Mouse (Mus musculus) kidney, embryonic 15.5 days (tissue): Measurements from ENCODE around the gene Cnih2. TPM values are rescaled to one million over a fixed set of nuclear protein-coding genes. Genes with fewer than 3 reads are reported as not detected.
"Not testable (repeated sequence)": the region's sequence is repeated elsewhere in the genome, so short reads cannot be mapped to it uniquely, and the experiment has no call there.

ENCODE experiments used
- ATAC-seq: fragments of 200-750 bp; cut with Nextera tagmentation; replicated peaks from 2 replicates; pipeline ENCODE4 v1.8.0; 2017; ENCODE audit warnings: moderate TSS enrichment; ENCODE audit not compliant: low FRiP score
- H3K27ac ChIP-seq: fragments of 300-500 bp; sonication (generic); 2 replicates; pipeline ENCODE4 v1.5.1; 2015; ENCODE audit warnings: mild to moderate bottlenecking, inconsistent platforms
- H3K27me3 ChIP-seq: fragments of 300-500 bp; sonication (generic); 2 replicates; pipeline ENCODE4 v1.6.1; 2015; ENCODE audit warnings: inconsistent platforms
- H3K36me3 ChIP-seq: fragments of 300-500 bp; sonication (generic); 2 replicates; pipeline ENCODE4 v1.6.1; 2015; ENCODE audit warnings: inconsistent platforms
- H3K4me1 ChIP-seq: fragments of 300-500 bp; sonication (generic); 2 replicates; pipeline ENCODE4 v1.6.1; 2015; ENCODE audit warnings: inconsistent platforms
- H3K4me2 ChIP-seq: fragments of 300-500 bp; sonication (generic); 2 replicates; pipeline ENCODE4 v1.6.1; 2015; ENCODE audit warnings: moderate library complexity, mild to moderate bottlenecking, inconsistent platforms
- H3K4me3 ChIP-seq: fragments of 300-500 bp; sonication (generic); replicated peaks from 2 replicates; pipeline ENCODE4 v1.5.1; 2015; ENCODE audit warnings: mild to moderate bottlenecking, inconsistent platforms
- H3K9ac ChIP-seq: fragments of 300-500 bp; sonication (generic); 2 replicates; pipeline ENCODE4 v1.6.1; 2015; ENCODE audit warnings: mild to moderate bottlenecking, inconsistent platforms
- H3K9me3 ChIP-seq: fragments of 300-500 bp; sonication (generic); replicated peaks from 2 replicates; pipeline ENCODE4 v1.6.1; 2016; ENCODE audit warnings: inconsistent platforms
- WGBS: fragments of 180-500 bp; shearing (Covaris S2); methylation state at CpG from one replicate; pipeline ENCODE4 v1.1.7; 2015; ENCODE audit warnings: mixed read lengths; 5-methylcytosine and 5-hydroxymethylcytosine counted together
- polyA plus RNA-seq: library from polyadenylated mRNA; unstranded; fragments of >200 nt; fragmentation: Nextera tagmentation; extraction: Ambion mirVana; gene quantifications from 2 replicates; pipeline ENCODE4 v1.2.1, GENCODE M21; 2015

Cnih2 gene
- polyA plus RNA-seq, 1 experiment from 2014 or later: 15.1 TPM

DNA sequence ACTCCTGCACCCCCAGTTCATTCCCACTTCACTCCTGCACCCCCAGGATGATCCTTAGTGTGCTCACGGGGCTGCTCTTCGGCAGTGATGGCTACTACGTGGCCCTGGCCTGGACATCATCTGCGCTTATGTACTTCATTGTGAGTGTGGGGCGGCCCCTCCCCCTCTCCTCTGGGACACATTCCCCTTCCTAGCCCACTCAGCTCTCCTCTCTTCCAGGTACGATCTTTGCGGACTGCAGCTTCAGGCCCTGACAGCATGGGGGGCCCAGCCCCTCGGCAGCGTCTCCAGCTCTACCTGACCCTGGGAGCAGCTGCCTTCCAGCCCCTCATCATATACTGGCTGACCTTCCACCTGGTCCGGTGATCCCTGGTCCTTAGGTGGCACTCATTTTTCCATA lies 6.2 kb downstream of the Cnih2 start:
- no peak for ATAC-seq
- Histone ChIP-seq H3K9ac (no peak overlapping the region), H3K36me3 (peaks cover 37% of the 10 kb centered on the region), H3K27me3 (0 out of 2 replicates have a peak, but pooled peaks cover 2% of the 10 kb centered on the region), H3K27ac (no peak overlapping the region), H3K4me1 (peaks cover 48% of the 10 kb centered on the region), H3K9me3 (no peaks in the 10 kb centered on the region), H3K4me2 (no peak overlapping the region), H3K4me3 (no peak overlapping the region)
- 87% methylated on average over 10 of the region's 10 CpGs for WGBS

DNA sequence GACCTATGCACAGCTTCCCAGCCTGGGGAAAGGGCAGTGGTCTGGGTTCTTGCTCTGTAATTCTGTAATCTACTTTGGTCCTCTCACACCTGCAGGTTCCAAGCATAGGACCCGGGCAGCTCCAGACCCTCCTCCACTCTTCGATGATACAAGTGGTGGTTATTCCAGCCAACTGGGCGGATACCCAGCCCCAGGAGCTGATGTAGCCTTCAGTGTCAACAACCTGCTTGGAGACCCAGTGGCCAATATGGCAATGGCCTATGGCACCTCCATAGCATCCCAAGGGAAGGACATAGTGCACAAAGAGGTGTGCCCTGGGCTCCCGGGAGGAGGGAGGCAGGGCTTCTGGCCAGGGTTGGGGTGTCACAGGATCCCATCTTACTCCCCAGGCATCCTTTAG lies 9.0 kb downstream of the Cnih2 start:
- 84% methylated on average over 4 of the region's 4 CpGs for WGBS
- Histone ChIP-seq H3K27me3 (peaks cover 23% of the 10 kb centered on the region), H3K36me3 (peaks cover 37% of the 10 kb centered on the region), H3K9me3 (no peaks in the 10 kb centered on the region), H3K4me1 (peaks cover 33% of the 10 kb centered on the region), H3K4me2 (peak overlapping the region; percentile 87), H3K4me3 (peak overlapping the region; percentile 90), H3K27ac (no peak overlapping the region), H3K9ac (peak overlapping the region; percentile 83)
- ATAC-seq: no peak

DNA sequence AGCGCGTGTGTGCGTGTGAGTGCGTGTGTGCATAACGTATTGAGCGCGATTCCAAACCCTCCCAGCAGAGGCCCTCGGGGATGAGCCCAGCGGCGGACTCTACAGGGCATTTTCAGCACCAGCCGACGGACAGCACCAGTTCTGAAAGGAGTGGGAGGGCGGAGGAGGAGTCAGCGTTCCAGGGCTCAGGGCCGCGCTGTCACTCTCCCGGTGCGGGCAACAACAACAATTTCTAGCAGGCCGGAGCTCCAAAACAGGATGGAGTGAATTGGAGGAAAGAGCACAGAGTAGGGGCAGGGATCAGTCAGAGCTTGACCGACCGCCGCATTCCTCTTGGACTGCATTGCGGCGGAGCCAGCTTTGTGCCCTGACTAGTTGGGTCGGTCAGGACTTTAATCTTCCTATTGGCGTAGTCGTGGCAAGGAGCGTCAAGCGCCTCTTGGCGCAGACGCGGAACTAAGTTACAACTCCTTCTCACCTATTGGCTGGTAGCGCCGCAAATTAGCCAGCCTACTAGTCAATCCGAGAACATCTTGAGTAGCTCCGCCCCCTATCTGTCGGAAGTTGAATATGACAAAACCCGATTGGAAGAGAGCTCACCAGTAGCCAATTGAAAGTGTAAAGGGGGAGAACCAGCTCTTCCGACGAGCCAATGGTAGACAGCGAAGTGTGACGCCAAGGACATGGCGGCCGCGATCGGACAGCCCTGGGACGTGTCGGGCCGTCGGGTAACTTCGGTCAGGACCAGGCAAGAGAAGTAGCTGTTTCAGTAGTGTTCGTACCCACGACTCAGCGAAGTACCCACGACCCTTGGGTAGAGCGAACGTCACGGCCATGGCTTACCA lies 10.2 kb downstream of the Cnih2 start, which contains the start of gene Yif1a:
Gene Yif1a (plus strand): TSS at position 655 of the 845 bp plus-strand sequence.
- Histone ChIP-seq H3K9ac (peak within 1 kb of the TSS; percentile 83), H3K27ac (peak within 1 kb of the TSS; percentile 92), H3K4me1 (peaks cover 27% of the 10 kb centered on the region), H3K4me2 (peak within 1 kb of the TSS; percentile 87), H3K9me3 (no peaks in the 10 kb centered on the region), H3K36me3 (peaks cover 34% of the 10 kb centered on the region), H3K27me3 (peaks cover 35% of the 10 kb centered on the region), H3K4me3 (peak within 1 kb of the TSS; percentile 90)
- ATAC-seq: peak; percentile 92
- under 1% methylated on average over 58 of the region's 58 CpGs for WGBS

DNA sequence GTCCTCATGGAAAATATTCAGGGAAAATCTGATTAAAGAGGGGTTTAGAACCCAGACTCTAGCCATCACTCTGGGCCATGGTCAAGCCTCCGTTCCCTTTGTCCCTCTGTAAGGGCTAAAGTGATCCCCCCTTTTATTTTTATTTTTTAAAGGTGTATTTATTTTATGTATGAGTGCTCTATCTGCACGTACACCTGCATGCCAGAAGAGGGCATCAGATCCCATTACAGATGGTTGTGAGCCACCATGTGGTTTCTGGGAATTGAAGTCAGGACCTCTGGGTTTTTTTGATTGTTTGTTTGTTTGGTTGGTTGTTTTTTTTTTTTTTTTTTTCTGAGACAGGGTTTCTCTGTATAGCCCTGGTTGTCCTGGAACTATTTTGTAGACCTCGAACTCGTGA lies 11.8 kb downstream of the Cnih2 start:
- Histone ChIP-seq H3K27me3 (peaks cover 51% of the 10 kb centered on the region), H3K36me3 (peaks cover 19% of the 10 kb centered on the region), H3K4me1 (peaks cover 27% of the 10 kb centered on the region)
- not testable (repeated sequence) for H3K27ac ChIP-seq, H3K9ac ChIP-seq, H3K4me3 ChIP-seq, H3K4me2 ChIP-seq, H3K9me3 ChIP-seq, ATAC-seq
- 56% methylated on average over 4 of the region's 4 CpGs for WGBS

DNA sequence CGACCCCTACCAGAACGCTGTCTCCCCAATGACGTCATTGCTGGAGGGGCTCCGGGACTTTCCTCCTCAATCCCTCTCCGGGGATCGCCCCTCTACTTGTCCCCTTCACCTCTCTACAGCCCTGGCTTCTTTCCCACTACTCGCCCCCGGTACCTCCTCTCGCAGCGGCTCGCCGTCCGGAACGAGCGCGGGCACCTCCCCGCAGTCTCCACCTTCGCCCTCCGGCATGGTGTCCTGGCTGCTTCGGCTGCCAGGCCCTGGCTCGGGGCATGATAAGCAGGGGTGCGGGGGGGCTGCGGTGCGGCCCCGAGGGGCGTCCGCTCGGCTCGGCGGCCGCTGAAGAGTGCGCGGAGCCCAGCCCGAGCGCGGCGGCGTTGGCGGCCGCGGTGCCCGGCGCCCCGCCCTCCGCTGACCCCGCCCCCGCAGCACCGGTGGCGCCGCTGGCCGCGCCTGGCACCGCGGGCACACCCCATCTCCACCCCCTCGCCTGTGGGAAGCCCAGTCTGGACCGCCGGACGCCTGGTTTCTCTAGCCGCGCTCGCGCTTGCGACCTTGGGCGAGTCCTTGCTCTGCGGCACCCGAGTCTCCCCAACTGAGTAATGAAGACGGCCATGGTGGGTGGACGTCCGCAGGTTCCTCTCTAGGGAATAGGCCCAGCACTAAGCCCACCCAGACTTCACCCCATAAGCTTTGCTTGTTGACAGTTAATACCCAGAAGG lies 13.0 kb downstream of the Cnih2 start, which contains the start of gene Tmem151a:
Gene Tmem151a (minus strand): TSS at position 387 of the 719 bp plus-strand sequence.
- Histone ChIP-seq H3K9ac (peak within 1 kb of the TSS; percentile 39; the same call in 1 of the 2 replicates), H3K27ac (no peak within 1 kb of the TSS)

DNA sequence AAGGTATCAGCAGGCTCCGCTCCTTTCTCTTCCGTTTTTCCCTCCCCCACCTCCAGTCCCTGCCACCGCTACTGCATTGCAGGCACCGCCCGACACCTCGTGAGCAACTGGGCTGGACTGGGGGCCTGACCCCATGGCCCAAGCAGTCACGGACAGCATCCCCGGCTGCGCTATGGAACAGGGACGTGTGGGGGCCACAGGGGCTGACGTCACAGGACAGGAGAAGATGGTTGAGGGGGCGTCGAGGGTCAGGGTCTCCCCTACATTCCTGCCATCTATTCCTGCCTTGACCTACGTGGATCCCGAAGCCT lies 13.5 kb downstream of the Cnih2 start:
- H3K27me3 ChIP-seq: peaks cover 68% of the 10 kb centered on the region
- no peak overlapping the region for H3K27ac ChIP-seq
- H3K4me3 ChIP-seq: peak overlapping the region; percentile 55
- H3K9ac ChIP-seq: peak overlapping the region; percentile 39; the same call in 1 of the 2 replicates
- no peak for ATAC-seq
- no peaks in the 10 kb centered on the region for H3K9me3 ChIP-seq
- WGBS: 4% methylated on average over 15 of the region's 15 CpGs
- peak overlapping the region; percentile 91 for H3K4me2 ChIP-seq
- H3K4me1 ChIP-seq: peaks cover 27% of the 10 kb centered on the region
- H3K36me3 ChIP-seq: peaks cover 2% of the 10 kb centered on the region; the same call in 1 of the 2 replicates

More for the DNA sequence above, 13.0 kb downstream of the Cnih2 start, which contains the start of gene Tmem151a:
- peak within 1 kb of the TSS; percentile 91 for H3K4me2 ChIP-seq
- under 1% methylated on average over 65 of the region's 69 CpGs for WGBS
- peaks cover 6% of the 10 kb centered on the region; the same call in 1 of the 2 replicates for H3K36me3 ChIP-seq
- ATAC-seq: no peak
- H3K4me3 ChIP-seq: peak within 1 kb of the TSS; percentile 55
- peaks cover 63% of the 10 kb centered on the region for H3K27me3 ChIP-seq
- H3K4me1 ChIP-seq: peaks cover 27% of the 10 kb centered on the region
- H3K9me3 ChIP-seq: no peaks in the 10 kb centered on the region

DNA sequence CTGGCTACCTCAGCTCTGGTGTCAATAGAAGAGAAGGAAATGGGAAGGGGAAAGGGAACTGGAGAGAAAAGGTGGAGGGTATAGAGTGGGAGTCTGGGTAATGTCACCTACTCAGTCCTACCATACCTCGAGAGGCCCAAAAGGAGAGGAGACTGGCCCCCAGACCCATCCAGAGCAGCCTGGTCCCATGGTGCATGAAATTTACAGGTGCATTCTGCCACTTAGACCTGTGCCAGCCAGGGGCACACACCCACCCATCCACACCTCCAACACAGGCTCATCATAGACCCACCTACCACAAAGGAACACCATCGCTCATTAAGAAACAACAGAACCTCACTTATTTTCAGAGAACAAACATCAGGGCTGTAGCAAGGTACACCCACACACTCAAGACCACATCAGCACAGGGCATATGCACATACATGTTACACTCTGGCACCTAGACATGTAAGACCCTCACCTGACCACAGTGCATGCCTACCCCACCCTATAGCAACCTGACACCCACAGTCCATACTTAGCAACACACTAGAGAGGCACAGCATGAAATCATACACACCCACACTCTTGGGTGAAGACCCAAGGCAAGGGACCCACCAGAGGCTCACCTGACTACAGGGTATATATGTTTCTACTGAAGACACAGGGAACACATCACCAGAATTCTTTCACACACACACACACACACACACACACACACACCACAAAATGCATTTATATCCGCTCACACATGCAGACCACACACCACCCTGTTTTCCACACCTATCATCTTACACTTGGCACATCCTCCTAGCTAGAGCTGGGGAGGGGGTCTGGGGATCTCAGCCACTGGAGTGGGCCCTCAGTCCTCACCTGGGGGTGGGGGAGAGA lies 14.1 kb downstream of the Cnih2 start:
- Histone ChIP-seq H3K9ac (no peak overlapping the region), H3K4me2 (peak overlapping the region; percentile 91; the same call in 1 of the 2 replicates), H3K36me3 (no peaks in the 10 kb centered on the region), H3K4me1 (peaks cover 24% of the 10 kb centered on the region), H3K4me3 (peak overlapping the region; percentile 55), H3K27ac (no peak overlapping the region), H3K27me3 (peaks cover 74% of the 10 kb centered on the region), H3K9me3 (no peaks in the 10 kb centered on the region)
- WGBS: 76% methylated on average over 3 of the region's 3 CpGs
- no peak for ATAC-seq

DNA sequence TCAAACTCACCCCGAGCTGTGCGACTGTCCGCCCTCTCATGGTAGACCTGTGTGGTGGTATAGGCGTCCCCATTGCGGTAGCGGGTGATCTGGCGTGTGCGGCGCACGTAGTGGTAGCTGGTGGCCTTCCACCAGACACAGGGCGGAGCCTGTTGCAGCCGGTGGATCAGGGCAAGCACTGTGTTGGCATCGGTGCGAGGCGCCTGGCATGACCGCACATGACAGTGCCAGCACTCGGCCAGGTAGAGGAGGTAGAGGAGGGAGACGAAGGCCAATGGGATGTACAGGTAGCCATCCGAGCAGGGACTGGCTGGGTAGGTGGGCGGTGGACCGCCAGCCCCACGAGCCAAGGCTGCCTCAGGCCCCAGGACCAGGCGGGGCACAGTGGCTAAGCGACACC lies 15.7 kb downstream of the Cnih2 start:
- 66% methylated on average over 24 of the region's 24 CpGs for WGBS
- H3K27me3 ChIP-seq: peaks cover 83% of the 10 kb centered on the region
- no peak overlapping the region for H3K4me2 ChIP-seq
- peaks cover 17% of the 10 kb centered on the region for H3K4me1 ChIP-seq
- H3K9me3 ChIP-seq: no peaks in the 10 kb centered on the region
- H3K4me3 ChIP-seq: no peak overlapping the region
- no peaks in the 10 kb centered on the region for H3K36me3 ChIP-seq
- H3K9ac ChIP-seq: no peak overlapping the region
- ATAC-seq: no peak
- H3K27ac ChIP-seq: no peak overlapping the region

DNA sequence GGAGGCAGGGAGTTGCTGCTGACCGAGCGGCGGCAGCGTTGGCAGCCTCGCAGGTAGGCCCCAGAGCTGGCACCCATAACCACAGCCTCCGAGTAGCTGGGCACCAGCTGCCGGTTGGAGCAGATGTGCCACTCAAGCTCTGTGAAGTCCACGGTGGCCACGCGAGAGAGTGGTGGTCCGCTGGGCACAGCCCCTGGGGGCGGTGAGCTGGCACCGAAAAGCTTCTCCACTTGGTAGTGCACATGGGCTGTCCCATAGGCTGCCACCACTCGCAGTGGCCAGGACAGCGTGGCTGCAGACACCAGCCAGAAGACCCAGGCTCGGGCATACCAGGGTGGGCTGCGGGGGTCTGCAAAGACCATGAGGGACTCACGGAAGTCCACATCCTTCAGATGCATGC lies 16.3 kb downstream of the Cnih2 start:
- no peaks in the 10 kb centered on the region for H3K9me3 ChIP-seq
- 61% methylated on average over 18 of the region's 18 CpGs for WGBS
- H3K4me1 ChIP-seq: peaks cover 13% of the 10 kb centered on the region
- H3K36me3 ChIP-seq: no peaks in the 10 kb centered on the region
- no peak overlapping the region for H3K9ac ChIP-seq
- H3K27me3 ChIP-seq: peaks cover 83% of the 10 kb centered on the region
- ATAC-seq: no peak
- H3K4me3 ChIP-seq: no peak overlapping the region
- no peak overlapping the region for H3K27ac ChIP-seq
- no peak overlapping the region for H3K4me2 ChIP-seq

DNA sequence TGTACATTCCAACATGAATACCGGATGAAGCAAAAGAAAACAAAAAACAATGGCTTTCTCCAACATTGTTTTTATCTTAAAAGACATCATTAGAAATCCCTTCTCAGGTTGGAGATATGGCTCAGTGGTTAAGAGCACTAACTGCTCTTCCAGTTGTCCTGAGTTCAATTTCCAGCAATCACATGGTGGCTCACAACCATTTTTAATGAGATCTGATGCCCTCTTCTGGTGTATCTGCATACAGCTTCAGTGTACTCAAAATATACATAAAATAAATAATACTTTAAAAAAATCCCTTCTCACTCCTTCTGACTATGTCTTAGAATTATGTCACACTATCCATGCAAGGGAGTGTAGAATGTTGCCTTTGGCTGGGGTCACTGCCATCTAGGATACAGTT lies 19.0 kb downstream of the Cnih2 start:
- Histone ChIP-seq H3K4me1 (no peaks in the 10 kb centered on the region), H3K27ac (no peak overlapping the region), H3K27me3 (peaks cover 69% of the 10 kb centered on the region), H3K4me2 (no peak overlapping the region), H3K4me3 (no peak overlapping the region), H3K36me3 (no peaks in the 10 kb centered on the region), H3K9ac (no peak overlapping the region), H3K9me3 (no peaks in the 10 kb centered on the region)
- 96% methylated on average over 1 of the region's 1 CpGs for WGBS
- ATAC-seq: no peak

DNA sequence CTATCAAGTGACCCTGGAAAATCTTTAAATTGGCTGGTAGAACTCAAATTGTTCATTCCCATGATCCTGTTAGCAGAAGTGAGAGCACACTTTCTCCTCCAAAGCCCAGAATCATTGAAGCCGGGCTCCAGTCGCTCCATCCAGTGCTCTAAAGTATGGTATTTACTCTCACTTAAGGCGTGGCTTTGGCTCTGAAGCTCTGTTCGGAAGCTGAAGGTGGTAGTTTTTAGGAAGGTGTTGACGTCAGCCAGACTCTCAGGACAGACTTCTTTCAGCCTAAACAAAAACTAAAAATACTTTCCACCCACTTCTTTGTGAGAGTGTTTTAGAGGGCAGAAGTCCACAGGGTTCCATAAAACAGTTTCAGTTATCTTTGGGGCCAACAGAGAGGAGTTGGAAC lies 24.8 kb downstream of the Cnih2 start:
- no peak overlapping the region for H3K9ac ChIP-seq
- WGBS: 39% methylated on average over 5 of the region's 5 CpGs
- peaks cover 44% of the 10 kb centered on the region for H3K4me1 ChIP-seq
- H3K27me3 ChIP-seq: peaks cover 51% of the 10 kb centered on the region
- H3K27ac ChIP-seq: no peak overlapping the region
- H3K4me3 ChIP-seq: no peak overlapping the region
- H3K4me2 ChIP-seq: 0 out of 2 replicates have a peak overlapping the region, but pooled peaks have one; percentile 84
- ATAC-seq: no peak
- no peaks in the 10 kb centered on the region for H3K9me3 ChIP-seq
- H3K36me3 ChIP-seq: no peaks in the 10 kb centered on the region
